Mouse (Mus musculus): ENCODE data around the gene Cul7. TPM values are rescaled to one million over a fixed set of nuclear protein-coding genes. Genes with fewer than 3 reads are reported as not detected.
A peak's percentile ranks its signal among the peaks of the same experiment; 100 is the strongest.

Gene Cul7
- total RNA-seq, 4 experiments from 2014 or later = 2.7 to 3.7 (median 3.0) TPM

DNA sequence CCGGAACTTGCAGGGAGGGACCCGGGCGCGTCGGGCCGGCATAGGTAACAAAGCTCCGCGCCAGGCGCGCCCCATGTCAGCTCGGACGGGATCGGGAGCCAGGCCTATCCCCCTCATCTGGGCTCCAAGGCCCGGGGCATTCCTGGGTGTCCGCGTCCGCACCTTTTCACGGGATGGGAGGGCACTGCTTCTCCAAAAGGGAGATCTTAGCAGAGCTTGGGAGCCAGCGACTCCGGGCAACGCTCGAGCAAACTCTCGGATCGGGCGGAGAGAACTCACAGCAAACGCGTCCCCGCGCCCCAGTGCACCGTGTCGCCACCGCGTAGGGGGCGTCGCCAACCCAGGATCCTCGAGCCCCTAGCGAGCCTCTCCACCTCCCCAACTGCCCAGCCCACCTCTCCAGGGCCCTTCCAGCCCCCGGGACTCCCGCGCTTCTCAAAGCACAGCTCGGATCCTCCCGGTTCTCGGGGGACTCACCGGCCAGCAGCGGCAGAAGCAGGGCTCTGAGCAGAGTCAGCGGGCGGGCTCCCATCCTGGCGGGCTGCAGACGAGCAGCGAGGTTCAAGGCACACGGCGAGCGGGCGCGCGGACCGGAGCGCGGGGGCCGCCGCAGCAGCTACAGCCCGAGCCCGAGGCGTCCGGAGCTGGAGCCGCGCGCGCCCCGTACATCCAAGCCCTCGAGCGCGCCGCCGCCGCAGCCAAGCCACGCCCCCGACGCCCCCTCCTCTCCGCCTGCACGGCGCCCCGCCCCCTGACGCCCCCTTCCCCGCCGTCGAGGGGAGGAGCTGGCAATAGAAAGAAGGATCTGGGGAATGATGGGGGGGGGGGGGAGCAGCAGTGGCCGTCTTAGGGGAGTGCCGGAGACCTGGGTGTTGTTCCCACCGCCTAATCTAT is 21.1 kb upstream of the Cul7 start, which contains the start of gene Ptk7:
Gene Ptk7 (minus strand): TSS at position 714 of the 894 bp plus-strand sequence.
- DNase-seq (ENCODE audit: low spot score in 2 of 2) = no peak

DNA sequence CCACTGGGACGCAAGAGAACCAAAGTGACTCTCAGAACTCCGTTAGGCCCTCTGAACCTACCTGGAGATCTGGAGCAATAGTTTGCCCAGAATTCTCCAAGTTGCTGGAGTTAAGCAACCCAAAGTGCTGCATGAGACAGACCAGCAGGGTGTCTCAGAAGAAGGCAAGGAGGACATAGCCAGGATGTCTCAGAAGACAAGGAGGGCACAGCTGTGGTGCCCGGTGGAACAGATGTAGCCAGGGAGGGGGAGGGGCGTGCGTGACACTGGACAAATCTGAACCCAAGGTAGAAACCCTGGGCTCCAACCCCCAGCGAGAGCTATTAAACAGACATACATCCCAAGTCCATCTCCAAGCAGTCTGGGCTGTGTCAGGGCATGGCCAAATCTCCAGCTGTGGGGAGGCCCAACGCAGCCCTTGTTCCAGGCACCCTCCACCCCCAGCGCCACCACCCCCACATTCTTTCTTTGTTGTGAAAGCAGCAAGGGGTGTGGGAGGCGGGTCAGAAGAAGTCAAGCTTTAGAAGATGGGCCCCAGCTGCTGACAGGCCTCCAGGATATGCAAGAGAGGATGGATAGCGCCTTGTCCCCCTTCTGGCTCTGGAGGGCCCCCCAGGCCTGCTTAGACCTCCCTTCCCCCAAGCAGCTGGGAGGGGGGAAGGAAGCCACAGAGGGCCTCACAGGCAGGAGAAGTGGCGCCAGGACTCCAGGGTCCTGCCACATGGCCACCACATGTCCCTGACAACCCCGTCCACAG is 20.3 kb upstream of the Cul7 start:
- no peak for DNase-seq (ENCODE audit: low spot score in 2 of 2)

DNA sequence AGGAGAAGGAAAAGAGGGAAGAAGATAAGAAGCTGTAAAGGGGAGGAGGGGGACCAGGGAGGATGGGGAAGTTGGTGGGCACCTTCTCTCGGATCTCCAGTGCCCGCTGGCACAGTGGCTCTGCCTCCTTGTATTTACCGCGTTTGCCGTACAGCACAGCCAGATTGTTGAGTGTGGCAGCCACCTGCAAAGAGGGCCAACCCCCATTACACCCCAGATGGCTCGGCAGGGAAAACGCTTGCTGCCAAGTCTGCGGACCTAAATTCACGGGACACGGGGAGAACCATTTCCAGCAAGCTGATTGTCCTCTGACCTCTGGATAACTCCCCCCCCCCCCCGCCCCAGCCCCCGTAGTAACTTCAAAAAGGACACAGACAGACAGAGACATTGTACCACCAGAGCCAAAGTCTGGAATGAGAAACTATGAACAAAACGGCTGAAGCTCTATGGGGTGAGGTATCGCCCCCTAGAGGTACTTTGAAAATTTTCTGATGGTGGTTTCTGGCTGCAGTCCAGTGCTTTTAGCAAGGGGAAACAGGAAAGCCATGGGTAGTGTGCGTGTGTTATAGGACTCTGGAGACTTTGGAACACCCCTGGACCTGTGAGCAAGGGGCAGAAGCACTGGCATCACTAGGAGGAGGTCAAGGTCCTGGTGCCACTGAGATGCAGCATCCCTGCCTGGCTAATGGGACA is 13.2 kb upstream of the Cul7 start:
- DNase-seq (ENCODE audit: low spot score in 2 of 2) = peak; percentile 37 to 43

DNA sequence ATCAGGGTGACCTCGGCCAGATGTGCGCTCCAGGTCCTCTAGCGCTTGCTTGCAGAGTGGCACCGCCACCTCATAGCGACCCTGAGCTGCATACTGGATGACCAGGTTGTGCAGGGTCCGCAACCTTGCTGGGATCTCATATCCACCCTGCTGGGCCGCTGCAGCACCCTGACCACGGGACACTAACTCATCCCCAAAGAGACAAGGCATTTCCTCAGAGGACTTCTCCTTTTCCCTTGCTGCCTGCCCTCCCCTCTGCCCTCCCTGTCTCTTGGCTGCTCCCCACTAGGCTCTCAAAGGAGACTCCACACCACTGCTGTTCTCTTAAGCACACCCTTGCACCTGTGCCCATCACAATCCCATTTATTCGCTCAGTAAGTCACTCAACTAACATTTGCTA is 10.2 kb upstream of the Cul7 start:
- no peak for DNase-seq (ENCODE audit: low spot score in 2 of 2)

DNA sequence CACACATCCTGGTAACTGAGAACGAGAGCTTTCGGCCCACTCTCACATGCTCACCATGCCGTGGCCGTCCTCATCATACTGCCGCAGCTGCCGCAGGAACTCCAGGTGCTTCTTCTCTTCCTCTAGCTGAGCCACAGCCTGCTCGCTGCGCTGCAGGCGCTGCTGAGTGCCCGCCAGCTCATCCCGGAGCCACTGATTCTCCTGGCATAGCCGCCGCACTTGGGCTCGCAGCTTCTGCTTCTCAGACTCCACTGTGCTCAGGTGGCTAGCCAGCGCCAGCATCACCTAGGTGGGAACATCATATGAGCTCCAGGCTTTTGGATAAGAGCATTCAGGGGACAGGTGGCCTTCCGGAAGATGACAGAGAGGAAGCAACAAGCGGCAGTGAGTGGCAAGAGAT is 8.1 kb upstream of the Cul7 start:
- DNase-seq (ENCODE audit: low spot score in 2 of 2) = no peak

DNA sequence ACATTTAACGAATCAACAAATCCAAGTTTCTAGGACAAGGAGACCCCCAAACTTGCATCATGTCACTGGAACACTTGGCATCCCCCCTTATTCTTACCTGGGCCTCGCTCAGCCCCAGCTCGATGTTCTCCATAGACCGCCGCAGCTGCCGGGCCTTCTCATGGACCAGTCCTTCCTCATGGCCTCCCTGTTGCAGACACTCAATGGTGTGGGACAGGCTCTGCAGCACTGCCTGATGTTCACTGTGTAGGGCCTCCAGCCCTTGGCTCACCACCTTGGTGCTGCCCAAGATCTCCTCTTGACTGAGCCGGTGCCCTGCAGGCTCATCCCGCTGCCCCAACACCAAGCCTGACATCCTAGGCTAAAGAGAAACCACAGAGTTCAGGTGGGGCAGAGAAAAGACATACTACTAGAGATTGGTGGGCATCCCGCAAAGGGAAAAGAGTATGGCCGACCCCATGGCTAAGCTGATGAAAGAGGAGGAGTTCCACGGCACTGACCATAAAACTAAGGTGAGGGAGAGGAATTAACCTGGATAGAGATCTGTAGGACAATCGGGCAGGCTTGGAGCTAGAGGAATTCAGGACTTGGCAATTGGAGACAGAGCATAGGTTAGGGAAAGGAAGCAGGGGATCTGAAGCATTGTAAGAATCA is 5.9 kb upstream of the Cul7 start:
- no peak for DNase-seq (ENCODE audit: low spot score in 2 of 2)

DNA sequence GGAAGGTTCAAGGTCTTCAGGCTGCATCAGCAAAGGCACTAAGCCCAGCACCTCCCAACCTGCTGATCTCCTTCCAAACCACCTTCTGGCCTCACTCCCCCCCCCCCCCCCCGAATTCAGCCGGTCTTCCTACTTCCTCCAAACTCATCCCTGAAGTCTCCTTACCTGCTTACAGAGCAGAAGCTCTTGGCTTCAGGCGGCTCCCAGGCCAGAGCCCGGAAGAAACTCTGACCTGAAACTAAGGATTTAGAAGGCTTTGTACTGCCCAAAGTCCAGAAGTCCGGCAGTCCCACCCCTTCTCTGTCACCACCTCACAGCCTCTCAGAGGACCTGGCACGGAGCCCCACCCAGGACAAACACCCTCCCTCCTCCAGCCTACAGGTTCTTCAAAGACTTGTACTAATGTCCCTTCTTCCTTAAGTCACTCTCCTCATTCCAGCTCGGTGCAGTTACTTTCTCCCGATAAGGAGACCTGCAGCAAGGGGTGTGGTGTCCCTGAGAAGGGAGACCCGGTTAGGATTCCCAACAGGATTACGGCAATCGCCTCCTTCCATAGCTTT is 5.1 kb upstream of the Cul7 start:
- peak in 1 of 2 experiments; percentile 30 for DNase-seq (ENCODE audit: low spot score in 2 of 2)

DNA sequence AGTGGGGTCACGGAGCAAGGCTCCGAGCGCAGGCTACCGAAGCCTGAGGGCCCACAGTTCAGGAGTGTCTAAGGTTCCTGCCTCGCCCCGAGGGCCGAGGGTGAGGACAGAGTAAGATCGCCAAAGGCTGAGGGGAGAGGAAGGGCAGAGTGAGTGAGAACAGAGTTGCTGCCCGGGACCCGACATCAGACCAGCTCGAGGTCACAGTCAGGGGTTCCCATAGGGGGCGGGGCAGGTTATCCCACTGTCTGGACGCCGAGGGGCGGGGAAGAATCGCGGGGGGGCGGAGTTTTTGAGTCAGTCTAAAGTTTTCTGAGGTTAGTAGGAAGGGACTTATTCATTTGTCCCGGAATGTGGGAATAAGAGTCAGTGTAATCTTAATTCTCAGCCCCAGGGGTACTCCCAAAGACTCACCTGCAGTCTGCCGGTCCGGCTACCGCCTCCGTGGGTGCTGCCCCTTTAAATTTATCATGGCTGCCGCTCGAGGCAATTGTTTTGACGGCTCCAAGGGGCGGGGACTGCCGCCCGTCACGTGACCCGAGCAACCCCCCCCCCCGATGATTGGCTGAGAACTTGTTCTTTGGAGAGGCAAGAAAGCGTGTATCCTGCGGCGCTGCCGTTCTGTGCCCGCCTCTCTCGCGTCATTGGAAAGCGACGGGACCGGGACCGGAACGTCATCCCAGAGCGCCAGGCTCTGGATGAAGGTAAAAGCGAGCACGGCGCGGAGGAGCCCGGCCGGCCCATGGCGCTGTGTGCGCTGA is 4.4 kb upstream of the Cul7 start, which contains the start of the genes Klc4 and Mrpl2:
Gene Klc4 (minus strand): TSS at position 462 of the 761 bp plus-strand sequence.
Gene Mrpl2 (plus strand): TSS at position 669 of the 761 bp plus-strand sequence.
- DNase-seq (ENCODE audit: low spot score in 2 of 2) = peak; percentile 95 to 97

DNA sequence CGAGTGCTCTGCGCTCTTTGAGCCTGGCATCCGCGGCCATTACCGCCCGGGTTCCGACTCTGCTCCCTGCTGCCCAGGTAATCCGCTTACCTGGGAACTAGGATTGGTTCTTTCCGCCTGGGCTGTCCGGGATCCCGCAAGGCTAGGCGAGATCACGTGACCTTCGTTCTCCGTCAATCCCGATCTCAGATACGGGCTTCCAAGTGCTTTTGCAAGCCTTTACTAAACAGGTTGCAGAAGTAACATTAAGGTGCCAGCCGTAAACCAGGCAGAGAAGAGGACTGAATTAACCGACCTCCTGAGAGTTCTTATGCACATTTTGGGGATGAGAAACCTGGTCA is 3.8 kb upstream of the Cul7 start:
- DNase-seq (ENCODE audit: low spot score in 2 of 2) = no peak

DNA sequence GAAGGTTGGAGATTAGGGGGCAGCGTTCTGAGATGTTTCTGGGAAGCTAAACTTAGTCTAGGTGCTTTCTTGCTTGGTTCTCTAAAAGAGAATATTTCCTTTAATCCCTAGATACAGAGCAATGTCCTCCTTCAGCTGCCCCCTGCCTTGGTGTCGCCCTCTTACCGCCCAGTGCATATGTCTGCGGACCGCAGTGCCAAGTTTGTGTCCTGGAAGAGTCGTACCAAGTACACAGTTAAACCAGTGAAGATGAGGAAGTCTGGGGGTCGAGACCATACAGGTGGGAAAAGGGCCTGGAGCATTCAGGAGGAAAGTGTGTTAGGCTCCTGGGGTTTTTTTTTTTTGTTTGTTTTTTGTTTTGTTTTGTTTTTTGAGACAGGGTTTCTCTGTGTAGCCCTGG is 2.9 kb upstream of the Cul7 start:
- no peak for DNase-seq (ENCODE audit: low spot score in 2 of 2)

DNA sequence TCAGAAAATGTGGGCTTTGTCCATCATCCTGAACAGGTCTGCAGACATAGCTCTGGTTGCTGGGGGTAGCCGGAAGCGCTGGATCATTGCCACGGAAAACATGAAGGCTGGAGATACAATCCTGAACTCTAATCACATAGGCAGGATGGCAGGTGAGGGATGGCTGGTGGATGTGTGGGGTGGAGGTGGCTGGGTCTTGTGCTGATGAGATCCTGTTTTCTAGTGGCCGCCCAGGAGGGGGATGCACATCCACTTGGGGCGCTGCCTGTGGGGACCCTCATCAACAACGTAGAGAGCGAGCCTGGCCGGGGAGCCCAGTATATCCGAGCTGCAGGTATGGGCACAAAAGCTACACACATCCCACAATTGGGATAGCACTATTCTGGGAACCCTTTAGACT is 1.7 kb upstream of the Cul7 start:
- no peak for DNase-seq (ENCODE audit: low spot score in 2 of 2)

DNA sequence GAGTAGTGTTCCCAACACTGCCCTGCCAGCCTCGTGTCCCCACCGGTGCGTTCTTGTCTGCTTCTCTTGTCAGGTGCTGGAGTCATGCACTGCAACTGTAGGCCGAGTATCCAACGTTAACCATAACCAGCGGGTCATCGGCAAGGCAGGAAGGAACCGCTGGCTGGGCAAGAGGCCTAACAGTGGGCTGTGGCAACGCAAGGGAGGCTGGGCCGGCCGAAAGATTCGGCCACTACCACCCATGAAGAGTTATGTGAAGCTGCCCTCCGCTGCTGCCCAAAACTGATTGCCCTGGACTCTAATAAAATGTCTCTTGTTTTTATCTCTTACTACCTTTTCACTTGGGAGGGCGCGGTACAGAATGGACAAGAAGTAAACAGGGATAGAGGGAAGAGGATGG is 326 bp upstream of the Cul7 start:
- DNase-seq (ENCODE audit: low spot score in 2 of 2) = no peak

DNA sequence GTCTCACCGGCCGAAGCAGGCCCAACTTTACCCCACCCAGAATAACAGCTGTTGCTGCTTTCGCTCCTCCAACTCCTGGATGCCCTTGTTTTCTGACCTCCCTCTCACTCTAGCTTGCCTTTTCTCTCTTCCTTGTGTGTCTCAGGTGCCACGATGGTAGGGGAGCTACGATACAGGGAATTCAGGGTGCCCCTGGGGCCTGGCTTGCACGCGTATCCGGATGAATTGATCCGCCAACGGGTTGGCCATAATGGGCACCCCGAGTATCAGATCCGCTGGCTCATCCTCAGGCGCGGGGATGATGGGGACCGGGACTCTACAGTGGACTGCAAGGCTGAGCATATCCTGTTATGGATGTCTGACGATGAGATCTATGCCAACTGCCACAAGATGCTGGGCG is 1.2 kb downstream of the Cul7 start:
- no peak for DNase-seq (ENCODE audit: low spot score in 2 of 2)

DNA sequence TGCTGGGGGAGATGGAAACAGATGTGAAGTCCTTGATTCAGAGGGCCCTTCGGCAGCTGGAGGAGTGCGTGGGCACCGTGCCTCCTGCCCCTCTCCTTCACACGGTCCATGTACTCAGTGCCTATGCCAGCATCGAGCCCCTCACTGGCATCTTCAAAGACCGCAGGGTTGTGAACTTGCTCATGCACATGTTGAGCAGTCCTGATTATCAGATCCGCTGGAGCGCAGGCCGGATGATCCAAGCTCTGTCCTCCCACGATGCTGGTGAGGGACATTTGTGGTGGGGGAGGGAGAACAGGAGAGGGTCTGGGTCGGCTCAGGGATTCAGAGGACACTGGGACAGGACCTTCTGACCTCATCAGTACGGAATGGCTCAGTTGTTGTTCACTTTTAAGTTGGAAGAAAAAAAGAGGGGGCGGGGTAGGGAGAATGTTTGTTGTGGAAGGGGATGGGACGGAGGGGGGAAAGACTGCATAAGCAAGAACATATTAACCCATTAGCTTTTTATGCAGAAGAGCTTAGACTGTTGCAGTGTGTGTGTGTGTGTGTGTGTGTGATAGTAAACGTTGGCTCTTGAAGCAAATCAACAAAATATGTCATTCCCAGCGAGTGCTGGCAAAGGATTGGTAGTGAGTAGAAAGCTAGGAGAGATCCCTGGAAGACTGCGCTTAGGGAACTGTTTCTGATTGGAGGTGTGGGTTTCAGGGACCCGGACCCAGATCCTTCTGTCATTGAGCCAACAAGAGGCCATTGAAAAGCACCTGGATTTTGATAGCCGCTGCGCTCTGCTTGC is 1.8 kb downstream of the Cul7 start:
- no peak for DNase-seq (ENCODE audit: low spot score in 2 of 2)

DNA sequence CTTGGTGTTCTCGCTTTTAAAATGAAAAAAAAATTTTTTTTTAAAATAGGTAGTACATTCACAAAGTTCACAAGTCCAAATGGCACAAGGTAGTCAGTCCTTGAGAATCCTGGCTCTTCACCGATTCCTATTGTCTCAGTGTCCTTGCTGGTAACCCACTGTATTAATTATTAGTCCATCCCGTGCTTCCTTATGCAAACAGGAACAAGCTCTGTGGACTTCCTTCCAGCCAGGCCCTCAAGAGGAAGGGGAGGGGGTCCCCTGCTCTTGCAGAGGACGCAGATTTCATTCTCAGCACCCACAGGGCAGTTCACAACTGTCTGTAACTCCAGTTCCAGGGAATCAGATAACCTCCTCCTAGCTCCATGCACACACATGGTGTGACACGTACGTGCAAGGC is 5.9 kb downstream of the Cul7 start:
- DNase-seq (ENCODE audit: low spot score in 2 of 2) = no peak

DNA sequence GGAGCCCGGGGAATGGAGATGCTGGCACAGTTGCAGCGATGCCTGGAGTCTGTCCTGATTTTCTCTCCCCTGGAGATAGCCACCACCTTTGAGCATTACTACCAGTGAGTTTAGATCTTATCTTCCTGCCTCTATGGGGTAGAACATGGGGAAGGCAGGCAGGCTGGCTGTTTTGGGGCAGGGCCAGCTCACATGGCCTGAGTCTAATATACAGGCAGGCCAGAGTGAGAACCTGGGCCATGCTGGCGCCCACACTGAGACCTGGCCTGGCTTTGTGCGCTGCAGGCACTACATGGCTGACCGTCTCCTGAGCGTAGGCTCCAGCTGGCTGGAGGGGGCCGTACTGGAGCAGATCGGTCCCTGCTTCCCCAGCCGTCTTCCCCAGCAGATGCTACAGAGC is 11.2 kb downstream of the Cul7 start:
- no peak for DNase-seq (ENCODE audit: low spot score in 2 of 2)

DNA sequence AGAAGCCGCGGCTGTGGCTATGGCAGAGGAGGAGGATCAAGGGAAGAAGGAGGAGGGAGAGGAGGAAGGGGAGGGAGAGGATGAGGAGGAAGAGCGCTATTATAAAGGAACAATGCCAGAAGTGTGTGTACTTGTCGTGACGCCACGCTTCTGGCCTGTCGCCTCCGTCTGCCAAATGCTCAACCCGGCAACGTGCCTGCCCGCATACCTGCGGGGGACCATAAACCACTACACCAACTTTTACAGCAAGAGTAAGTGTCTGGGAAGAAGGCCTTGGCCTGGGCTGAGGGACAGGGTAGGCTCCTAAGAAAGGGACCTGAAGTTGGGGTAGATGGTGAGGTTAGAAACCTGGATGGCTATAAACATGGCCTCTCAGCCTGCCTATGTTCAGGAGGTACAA is 11.8 kb downstream of the Cul7 start:
- no peak for DNase-seq (ENCODE audit: low spot score in 2 of 2)

DNA sequence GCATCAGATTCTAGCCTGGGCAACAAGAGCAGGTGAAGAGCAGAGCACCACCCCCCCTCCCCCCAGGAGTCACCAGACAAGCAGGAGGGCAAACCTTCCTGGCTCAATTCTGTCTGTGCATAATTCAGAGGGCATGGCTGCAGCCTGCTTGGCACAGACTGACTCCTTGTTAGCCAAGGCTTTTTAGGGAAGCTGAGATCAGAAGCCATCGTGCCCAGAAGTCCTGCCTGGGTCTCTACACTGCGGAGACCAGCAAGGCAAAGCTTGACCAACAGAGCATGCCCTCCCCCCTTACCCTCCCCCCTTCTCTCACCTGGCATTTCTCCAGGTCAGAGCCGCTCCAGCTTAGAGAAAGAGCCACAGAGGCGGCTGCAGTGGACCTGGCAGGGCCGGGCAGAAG is 12.6 kb downstream of the Cul7 start:
- peak in 1 of 2 experiments; percentile 65 for DNase-seq (ENCODE audit: low spot score in 2 of 2)

DNA sequence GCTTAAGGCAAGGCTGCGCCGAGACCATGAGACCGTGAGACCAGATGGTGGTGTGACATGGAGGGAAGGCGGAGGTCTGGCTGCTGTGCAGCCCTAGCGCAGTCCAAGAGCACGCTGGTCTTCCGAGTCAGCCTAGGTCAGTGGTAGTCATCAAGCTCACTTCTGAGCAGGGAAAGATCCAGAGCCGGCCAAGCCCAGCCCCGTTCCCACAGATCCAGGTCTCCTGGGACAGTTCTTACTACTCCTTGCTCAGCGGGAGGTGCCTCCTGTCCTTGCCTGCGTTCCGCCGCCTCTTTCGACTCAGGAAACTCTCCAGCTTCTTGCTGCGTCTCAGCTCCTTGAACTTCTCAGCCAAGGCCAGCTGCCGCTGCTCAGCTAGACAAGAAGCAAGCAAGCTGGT is 17.6 kb downstream of the Cul7 start:
- DNase-seq (ENCODE audit: low spot score in 2 of 2) = no peak

DNA sequence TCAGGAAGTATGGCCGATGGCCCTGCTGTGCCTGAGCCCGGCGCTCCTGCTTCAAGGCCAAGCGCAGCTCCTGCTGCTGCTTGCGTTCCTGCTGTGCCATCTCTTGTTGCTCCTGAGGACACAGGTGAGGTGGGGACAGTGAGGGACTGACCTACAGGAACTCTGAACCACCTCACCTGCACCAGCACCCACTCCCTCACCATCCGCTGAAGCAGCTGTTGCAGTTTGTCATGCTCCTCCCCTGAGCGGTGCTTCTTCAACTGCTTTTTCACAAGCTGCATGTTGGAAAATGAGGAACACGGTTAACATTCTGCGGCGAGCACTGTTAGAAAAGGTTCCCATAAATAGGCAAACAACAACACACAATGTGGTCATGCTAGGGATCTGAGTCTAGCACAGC is 19.8 kb downstream of the Cul7 start:
- DNase-seq (ENCODE audit: low spot score in 2 of 2) = no peak

Measured in gastrocnemius, adult 8-10 months (tissue).